Mouse (Mus musculus) small intestine, adult 2 months (tissue): ENCODE results near the gene Lamtor1.

Experiments
- CTCF ChIP-seq: fragments of 200-500 bp; IDR thresholded peaks from 2 replicates; pipeline ENCODE4 v1.5.1; 2012; ENCODE audit warnings: low read depth, mild to moderate bottlenecking, control low read depth, inconsistent platforms, low read length, moderate library complexity, mixed read lengths; ENCODE audit not compliant: insufficient replicate concordance, insufficient read length; ENCODE audit errors: extremely low read depth
- POLR2A ChIP-seq: fragments of 200-500 bp; IDR thresholded peaks from 2 replicates; pipeline ENCODE4 v1.6.1; 2012; ENCODE audit warnings: low read depth, mild to moderate bottlenecking, control low read depth, inconsistent platforms, low read length, moderate library complexity

DNA sequence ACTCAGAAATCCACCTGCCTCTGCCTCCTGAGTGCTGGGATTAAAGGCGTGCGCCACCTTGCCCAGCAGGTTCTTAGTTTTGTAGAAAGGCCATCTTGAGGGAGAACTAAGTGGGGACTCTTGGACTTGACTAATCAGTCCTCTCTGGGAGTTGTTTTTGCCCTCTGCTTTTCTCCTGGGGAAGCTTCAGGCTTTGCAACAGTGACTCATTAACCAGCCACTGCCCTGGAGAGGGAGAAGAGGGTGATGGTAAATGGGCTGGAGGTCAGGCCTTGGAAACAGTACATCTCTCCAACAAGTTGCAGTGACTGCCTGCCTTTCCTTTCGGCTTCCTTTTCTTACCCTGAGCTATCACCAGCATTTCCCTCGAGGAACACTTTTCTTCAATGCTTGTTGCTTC lies 58.8 kb downstream of the Lamtor1 start:
- no peak for TF ChIP-seq POLR2A
- no peak for TF ChIP-seq CTCF
